Mouse (Mus musculus) heart, embryonic 16.5 days (tissue): ENCODE data around the gene Tulp2. TPM values are rescaled to one million over a fixed set of nuclear protein-coding genes. Genes with fewer than 3 reads are reported as not detected.

ENCODE experiments used
- ATAC-seq: fragments of 200-750 bp; cut with Nextera tagmentation; replicated peaks from 2 replicates; pipeline ENCODE4 v1.8.0; 2017; ENCODE audit warnings: moderate number of reproducible peaks; ENCODE audit not compliant: insufficient read depth, low FRiP score; ENCODE audit errors: extremely low read depth
- H3K27ac ChIP-seq: fragments of 300-500 bp; sonication (generic); 2 replicates; pipeline ENCODE4 v1.5.1; 2014; ENCODE audit warnings: mild to moderate bottlenecking, low read length, control low read depth, moderate library complexity
- H3K27me3 ChIP-seq: fragments of 300-500 bp; sonication (generic); 2 replicates; pipeline ENCODE4 v1.6.1; 2014; ENCODE audit warnings: low read length, mixed read lengths; ENCODE audit not compliant: control insufficient read depth, insufficient read depth
- H3K36me3 ChIP-seq: fragments of 300-500 bp; sonication (generic); 2 replicates; pipeline ENCODE4 v1.6.1; 2014; ENCODE audit not compliant: control insufficient read depth, insufficient read depth
- H3K4me1 ChIP-seq: fragments of 300-500 bp; sonication (generic); 2 replicates; pipeline ENCODE4 v1.6.1; 2014; ENCODE audit warnings: low read length, mixed read lengths; ENCODE audit not compliant: control insufficient read depth, insufficient read depth
- H3K4me2 ChIP-seq: fragments of 300-500 bp; sonication (generic); 2 replicates; pipeline ENCODE4 v1.6.1; 2014; ENCODE audit warnings: low read depth, mild to moderate bottlenecking, control low read depth, low read length
- H3K4me3 ChIP-seq: fragments of 300-500 bp; sonication (generic); 2 replicates; pipeline ENCODE4 v1.5.1; 2014; ENCODE audit warnings: mild to moderate bottlenecking, control low read depth, low read length
- H3K9ac ChIP-seq: fragments of 300-500 bp; sonication (generic); 2 replicates; pipeline ENCODE4 v1.6.1; 2014; ENCODE audit warnings: low read length, control low read depth
- H3K9me3 ChIP-seq: fragments of 300-500 bp; sonication (generic); replicated peaks from 2 replicates; pipeline ENCODE4 v1.6.1; 2016; ENCODE audit warnings: low read length; ENCODE audit not compliant: control insufficient read depth
- WGBS: fragments of 180-500 bp; shearing (Covaris S2); extraction: QIAGEN DNeasy Blood & Tissue Kit; methylation state at CpG from one replicate; pipeline ENCODE4 v1.1.7; 2014; 5-methylcytosine and 5-hydroxymethylcytosine counted together
- polyA plus RNA-seq: library from polyadenylated mRNA; unstranded; fragments of >200 nt; fragmentation: Nextera tagmentation; extraction: Ambion mirVana; gene quantifications from 2 replicates; pipeline ENCODE4 v1.2.1, GENCODE M21; 2015

Tulp2 gene
- polyA plus RNA-seq, 1 experiment from 2014 or later: 0.71 TPM

DNA sequence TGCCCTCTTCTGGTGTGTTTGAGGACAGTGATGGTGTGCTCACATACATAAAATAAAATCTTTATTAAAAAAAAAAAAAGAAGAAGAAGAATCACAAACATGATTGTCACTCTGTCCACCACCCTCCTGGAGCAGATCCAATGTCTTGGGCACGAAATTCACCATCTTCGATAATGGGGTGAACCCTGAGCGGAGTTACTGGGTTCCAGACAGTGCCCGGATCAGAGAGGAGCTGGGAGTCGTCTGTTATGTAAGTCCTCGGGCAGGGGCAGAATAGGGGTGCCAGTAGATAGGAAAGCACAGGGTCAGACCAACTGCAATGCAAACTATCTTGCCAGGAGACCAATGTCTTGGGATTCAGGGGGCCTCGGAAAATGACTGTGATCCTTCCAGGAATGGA is 38.9 kb downstream of the Tulp2 start:
- Histone ChIP-seq H3K27ac (no peak overlapping the region), H3K4me2 (no peak overlapping the region), H3K36me3 (no peaks in the 10 kb centered on the region), H3K27me3 (no peaks in the 10 kb centered on the region), H3K4me3 (no peak overlapping the region), H3K4me1 (peaks cover 28% of the 10 kb centered on the region), H3K9ac (no peak overlapping the region), H3K9me3 (no peaks in the 10 kb centered on the region)
- 93% methylated on average over 7 of the region's 7 CpGs for WGBS
- ATAC-seq: no peak

DNA sequence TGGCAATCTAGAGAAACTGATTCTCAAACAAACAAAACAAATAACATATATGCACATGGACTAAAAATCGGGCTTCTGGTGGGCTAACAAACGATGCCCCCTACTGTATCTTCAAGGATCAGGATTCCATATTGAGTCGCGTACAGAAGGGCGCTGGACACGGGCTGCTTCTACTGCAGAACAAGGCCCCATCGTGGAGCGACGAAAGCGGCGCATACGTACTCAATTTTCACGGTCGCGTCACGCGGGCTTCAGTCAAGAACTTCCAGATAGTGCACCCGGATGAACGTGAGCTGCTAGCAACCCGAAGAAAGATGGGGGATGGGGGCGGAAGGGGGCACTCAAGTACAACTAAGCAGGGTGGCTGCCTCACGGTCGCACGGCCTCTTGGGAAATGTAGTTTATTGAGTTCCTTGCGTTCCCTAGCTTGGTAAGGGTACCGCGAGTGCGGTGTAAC is 40.1 kb downstream of the Tulp2 start:
- WGBS: under 1% methylated on average over 28 of the region's 28 CpGs
- Histone ChIP-seq H3K36me3 (no peaks in the 10 kb centered on the region), H3K9ac (peak overlapping the region; percentile 76), H3K4me1 (peaks cover 28% of the 10 kb centered on the region), H3K4me3 (peak overlapping the region; percentile 69), H3K27me3 (no peaks in the 10 kb centered on the region), H3K4me2 (peak overlapping the region; percentile 66), H3K27ac (peak overlapping the region; percentile 87), H3K9me3 (no peaks in the 10 kb centered on the region)
- peak; percentile 35 for ATAC-seq

GRCm38 (mm10) chr7:45522194-45522752 is 40.6 kb downstream of the Tulp2 start:
- H3K4me1 ChIP-seq: peaks cover 28% of the 10 kb centered on the region
- peak overlapping the region; percentile 76 for H3K9ac ChIP-seq
- peak overlapping the region; percentile 66 for H3K4me2 ChIP-seq
- 52% methylated on average over 16 of the region's 16 CpGs for WGBS
- no peaks in the 10 kb centered on the region for H3K27me3 ChIP-seq
- no peak overlapping the region for H3K27ac ChIP-seq
- H3K4me3 ChIP-seq: peak overlapping the region; percentile 69
- H3K36me3 ChIP-seq: no peaks in the 10 kb centered on the region
- no peak for ATAC-seq
- no peaks in the 10 kb centered on the region for H3K9me3 ChIP-seq

- Histone ChIP-seq H3K9ac (no peak overlapping the region), H3K9me3 (no peaks in the 10 kb centered on the region), H3K4me2 (peak overlapping the region; percentile 51), H3K4me1 (peaks cover 28% of the 10 kb centered on the region), H3K36me3 (no peaks in the 10 kb centered on the region), H3K4me3 (peak overlapping the region; percentile 21), H3K27ac (no peak overlapping the region), H3K27me3 (no peaks in the 10 kb centered on the region)
- 66% methylated on average over 18 of the region's 18 CpGs for WGBS
- ATAC-seq: no peak
Observed at GRCm38 (mm10) chr7:45522957-45523676, 41.4 kb downstream of the Tulp2 start.

GRCm38 (mm10) chr7:45523678-45524170 is 42.0 kb downstream of the Tulp2 start:
- Histone ChIP-seq H3K4me1 (peaks cover 28% of the 10 kb centered on the region), H3K27me3 (no peaks in the 10 kb centered on the region), H3K27ac (no peak overlapping the region), H3K9ac (peak overlapping the region; percentile 23; the same call in 1 of the 2 replicates), H3K36me3 (no peaks in the 10 kb centered on the region), H3K4me3 (peak overlapping the region; percentile 21), H3K4me2 (peak overlapping the region; percentile 51), H3K9me3 (no peaks in the 10 kb centered on the region)
- ATAC-seq: no peak
- 80% methylated on average over 13 of the region's 13 CpGs for WGBS

- ATAC-seq: 0 out of 2 replicates have a peak, but pooled peaks have one; percentile 7
Observed at GRCm38 (mm10) chr7:45524841-45525621, 43.4 kb downstream of the Tulp2 start.

DNA sequence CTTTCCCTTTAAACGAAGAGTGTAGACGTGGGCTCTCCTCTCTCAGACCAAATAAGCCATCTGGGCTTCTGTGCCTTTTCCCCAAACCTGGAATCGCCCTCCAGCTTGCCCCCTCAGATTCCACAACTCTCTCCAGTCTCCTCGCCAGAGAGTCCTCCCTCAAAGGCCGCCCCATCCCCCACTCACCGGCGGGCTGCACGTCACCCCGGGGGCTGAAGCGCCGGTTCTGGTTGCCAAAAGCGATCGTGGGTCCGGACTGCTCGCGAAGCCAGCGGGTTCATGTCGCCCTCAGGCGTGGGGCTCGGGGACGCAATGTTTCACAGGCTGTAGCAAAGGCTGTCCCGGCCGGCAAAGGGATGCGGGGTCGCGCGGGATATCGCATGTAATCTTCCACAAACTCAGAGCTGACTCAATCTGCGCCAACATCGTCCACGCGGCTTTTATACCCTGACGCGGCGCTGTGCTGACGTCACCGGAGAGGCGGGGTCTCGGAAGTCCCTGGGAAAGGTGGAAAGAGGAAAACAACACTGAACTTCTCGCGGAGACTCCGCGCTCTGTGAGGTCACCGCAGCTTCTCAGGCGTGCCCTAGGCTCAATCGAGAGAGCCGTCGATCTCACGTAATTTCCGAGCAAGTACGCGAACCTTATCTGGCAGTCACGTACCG is 44.3 kb downstream of the Tulp2 start, which contains the start of the genes Ppp1r15a and Plekha4:
Ppp1r15a (minus strand) TSS at position 460 of the 665 bp plus-strand sequence.
Plekha4 (plus strand) TSS at position 522 of the 665 bp plus-strand sequence.
- H3K9me3 ChIP-seq: no peaks in the 10 kb centered on the region
- H3K27ac ChIP-seq: peak within 1 kb of the TSS; percentile 99
- H3K4me1 ChIP-seq: peaks cover 44% of the 10 kb centered on the region
- no peaks in the 10 kb centered on the region for H3K27me3 ChIP-seq
- WGBS: under 1% methylated on average over 54 of the region's 54 CpGs
- peak within 1 kb of the TSS; percentile 98 for H3K9ac ChIP-seq
- peak; percentile 83 for ATAC-seq
- peak within 1 kb of the TSS; percentile 80 for H3K4me2 ChIP-seq
- H3K36me3 ChIP-seq: no peaks in the 10 kb centered on the region
- H3K4me3 ChIP-seq: peak within 1 kb of the TSS; percentile 95

More at GRCm38 (mm10) chr7:45524841-45525621, 43.4 kb downstream of the Tulp2 start:
- no peaks in the 10 kb centered on the region for H3K27me3 ChIP-seq
- WGBS: 11% methylated on average over 12 of the region's 12 CpGs
- peaks cover 37% of the 10 kb centered on the region for H3K4me1 ChIP-seq
- peak overlapping the region; percentile 80 for H3K4me2 ChIP-seq
- H3K27ac ChIP-seq: peak overlapping the region; percentile 99
- peak overlapping the region; percentile 95 for H3K4me3 ChIP-seq
- peak overlapping the region; percentile 98 for H3K9ac ChIP-seq
- H3K36me3 ChIP-seq: no peaks in the 10 kb centered on the region
- H3K9me3 ChIP-seq: no peaks in the 10 kb centered on the region

DNA sequence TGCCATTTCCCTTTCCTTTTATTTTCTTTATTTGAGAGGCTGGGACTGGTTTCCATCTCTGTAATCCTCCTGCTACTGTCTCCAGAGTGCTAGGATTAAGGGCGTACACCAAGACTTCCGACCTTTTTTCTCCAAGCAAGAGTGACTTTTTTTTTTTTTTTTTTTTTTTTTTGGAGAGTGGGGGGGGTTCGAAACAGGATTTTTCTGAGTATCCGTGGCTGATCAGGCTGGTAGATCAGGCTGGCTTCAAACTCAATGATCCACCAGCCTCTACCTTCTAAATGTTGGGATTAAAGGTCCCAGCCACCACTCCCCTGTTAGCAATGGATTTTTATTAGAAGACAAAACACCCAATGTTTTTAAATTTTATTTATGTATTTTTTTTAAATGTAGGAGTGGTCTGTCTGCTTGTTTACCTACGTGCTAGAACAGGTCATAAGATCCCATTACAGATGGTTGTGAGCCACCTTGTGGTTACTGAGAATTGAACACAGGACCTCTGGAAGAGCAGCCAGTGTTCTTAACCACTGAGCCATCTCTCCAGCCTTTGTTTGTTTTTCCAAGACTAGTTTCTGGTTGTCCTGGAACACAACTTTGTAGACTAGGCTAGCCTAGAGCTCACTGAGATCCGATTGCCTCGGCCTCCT is 44.9 kb downstream of the Tulp2 start:
- Histone ChIP-seq H3K4me2 (peak overlapping the region; percentile 80), H3K36me3 (no peaks in the 10 kb centered on the region), H3K9me3 (no peaks in the 10 kb centered on the region), H3K4me3 (peak overlapping the region; percentile 95), H3K27ac (peak overlapping the region; percentile 99), H3K4me1 (peaks cover 44% of the 10 kb centered on the region), H3K9ac (peak overlapping the region; percentile 98), H3K27me3 (no peaks in the 10 kb centered on the region)
- 24% methylated on average over 7 of the region's 7 CpGs for WGBS
- ATAC-seq: no peak
